Mouse (Mus musculus): Measurements from ENCODE around the gene Grk2.
"Not testable (repeated sequence)": the region's sequence is repeated elsewhere in the genome, so short reads cannot be mapped to it uniquely, and the experiment has no call there.

The Grk2 gene

DNA sequence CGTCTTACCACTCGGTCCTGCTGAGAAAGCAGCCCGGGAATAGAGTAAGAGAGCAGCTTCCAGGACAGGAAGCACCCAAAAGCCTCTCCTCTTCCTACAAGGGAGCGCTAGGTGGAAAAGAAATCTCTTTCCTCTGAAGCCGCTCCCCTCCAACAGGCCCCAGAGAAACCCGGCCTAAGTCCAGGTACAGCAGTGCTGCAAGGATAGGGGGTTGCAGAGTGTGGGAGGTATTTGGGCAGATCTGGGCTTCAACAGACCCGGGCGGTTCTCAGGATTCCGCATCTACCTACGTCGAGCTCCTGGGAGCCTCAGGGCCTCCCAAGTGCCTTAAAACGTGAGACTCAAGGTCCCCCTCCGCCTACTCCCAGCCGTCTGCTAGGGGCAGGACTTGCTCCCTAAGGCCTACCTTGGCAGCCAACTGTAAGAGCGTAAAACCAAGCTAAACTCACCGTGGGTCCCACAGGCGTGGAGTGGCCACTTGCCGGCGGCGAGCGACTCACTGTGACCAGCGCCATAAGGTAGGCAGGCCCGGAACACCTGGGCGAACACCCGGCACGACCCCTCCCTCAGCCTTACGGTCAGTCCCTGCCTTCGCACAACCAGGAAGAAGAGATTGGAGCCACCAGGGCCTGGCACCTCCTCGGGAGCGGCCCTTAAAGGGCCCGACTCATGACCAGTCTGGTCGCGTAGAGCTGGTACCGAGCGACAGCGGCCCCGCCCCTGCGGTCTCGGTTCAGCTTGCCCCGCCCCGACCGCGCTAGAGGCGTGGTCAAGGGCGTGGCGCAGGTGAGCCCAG, 37.3 kb downstream of the Grk2 start, which contains the start of gene Ssh3:
Gene Ssh3, minus strand, starts transcription at position 615 of the 796 bp plus-strand sequence.
- peak; percentile 84 for DNase-seq (ENCODE audit: low read depth)

DNA sequence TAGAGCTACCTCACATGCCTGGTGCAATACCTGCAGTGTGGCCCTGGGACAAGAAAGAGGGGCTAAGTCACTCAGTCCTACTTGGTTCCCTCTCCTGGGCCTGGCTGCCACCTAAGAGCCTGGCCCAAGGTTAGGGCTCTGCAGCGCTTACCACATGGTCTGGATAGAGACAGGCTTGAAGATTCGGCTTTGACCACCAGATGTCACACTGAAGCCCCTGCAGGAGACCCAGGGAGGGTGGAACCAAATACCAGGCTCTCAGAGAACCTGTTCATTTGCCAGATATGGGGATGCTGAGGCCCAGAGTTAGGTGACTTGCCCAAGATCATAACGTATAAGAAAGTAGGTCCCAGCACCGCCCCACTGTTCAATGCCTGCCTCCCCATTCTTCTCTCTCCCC, 40.1 kb downstream of the Grk2 start:
- peak; percentile 49 for DNase-seq (ENCODE audit: low read depth)

DNA sequence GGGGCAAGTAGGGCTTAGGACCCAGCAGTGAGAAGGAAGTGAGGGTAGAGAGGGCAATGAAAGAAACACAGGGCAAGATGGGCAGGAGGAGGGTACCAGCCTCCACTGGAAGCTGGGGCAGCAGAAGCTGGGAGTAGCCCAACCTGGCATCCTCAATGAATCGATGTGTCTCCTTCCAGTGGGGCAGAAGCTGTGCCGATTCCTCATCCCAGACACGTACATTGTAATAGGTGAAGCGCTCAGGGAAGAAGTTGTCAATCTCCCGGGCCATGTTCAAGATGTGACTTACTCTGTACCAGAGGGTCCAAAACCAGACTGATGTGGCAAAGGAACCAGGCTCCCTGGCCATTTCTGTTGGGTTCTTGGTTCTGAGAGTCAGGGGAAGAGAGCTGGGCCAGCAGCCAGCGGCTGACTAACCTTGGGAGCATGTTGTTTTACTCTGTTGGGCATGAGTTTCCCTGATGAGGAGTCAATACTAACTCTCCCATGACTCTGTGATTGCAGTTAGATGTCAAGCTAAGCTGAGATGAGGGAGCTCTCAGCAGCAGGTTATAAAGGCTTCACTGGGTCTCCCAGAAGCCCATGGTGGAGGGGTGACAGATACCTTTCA, 41.7 kb downstream of the Grk2 start:
- DNase-seq (ENCODE audit: low read depth) = no peak

GRCm38 (mm10) chr19:4263702-4264101, 42.3 kb downstream of the Grk2 start:
- no peak for DNase-seq (ENCODE audit: low read depth)

DNA sequence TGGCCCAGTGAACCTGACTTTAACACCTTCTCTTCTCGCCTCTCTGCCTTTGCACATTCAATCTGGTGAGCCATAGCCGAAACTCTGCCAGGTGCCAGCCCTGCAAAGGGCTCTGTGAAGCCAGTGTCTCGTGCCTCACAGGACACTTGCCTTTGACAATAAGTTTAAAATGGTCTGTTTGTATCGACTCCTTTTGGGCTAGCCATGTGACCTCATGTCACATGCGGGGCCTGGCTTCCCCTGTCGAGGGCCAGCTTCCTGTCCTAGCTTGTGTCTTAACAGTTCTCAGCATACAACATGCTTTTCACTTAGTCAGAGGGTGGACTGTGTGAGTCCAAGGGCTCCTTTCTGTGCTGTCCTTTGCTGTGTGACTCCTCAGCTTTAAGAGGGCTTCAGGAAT, 43.3 kb downstream of the Grk2 start:
- DNase-seq (ENCODE audit: low read depth) = no peak

GRCm38 (mm10) chr19:4261038-4261698, 44.9 kb downstream of the Grk2 start:
- peak; percentile 64 for DNase-seq (ENCODE audit: low read depth)

DNA sequence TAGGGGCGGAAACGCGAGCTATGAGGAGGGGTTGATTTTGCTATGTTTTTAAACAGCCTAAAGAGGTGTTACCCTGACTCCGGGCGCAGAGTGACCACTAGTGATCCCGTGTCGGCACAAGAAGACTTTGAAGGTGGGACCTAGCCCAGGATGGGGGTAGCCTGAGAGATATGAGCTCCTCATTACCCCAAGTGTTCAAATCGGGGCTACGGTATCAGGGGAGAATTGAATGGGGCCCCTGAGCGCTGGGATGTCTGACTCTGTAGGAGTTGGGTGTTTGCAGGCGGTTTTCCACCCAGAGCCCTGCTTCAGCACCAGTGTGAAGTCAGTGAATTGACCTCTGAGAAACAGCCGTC, 48.1 kb downstream of the Grk2 start:
- no peak for DNase-seq (ENCODE audit: low read depth)

- peak; percentile 95 for DNase-seq (ENCODE audit: low read depth)
Measured at GRCm38 (mm10) chr19:4257216-4257896, 48.7 kb downstream of the Grk2 start.

- peak; percentile 53 for DNase-seq (ENCODE audit: low read depth)
Measured at GRCm38 (mm10) chr19:4255583-4256162, 50.3 kb downstream of the Grk2 start.

- no peak for DNase-seq (ENCODE audit: low read depth)
Measured at GRCm38 (mm10) chr19:4254230-4254629, 51.8 kb downstream of the Grk2 start.

DNA sequence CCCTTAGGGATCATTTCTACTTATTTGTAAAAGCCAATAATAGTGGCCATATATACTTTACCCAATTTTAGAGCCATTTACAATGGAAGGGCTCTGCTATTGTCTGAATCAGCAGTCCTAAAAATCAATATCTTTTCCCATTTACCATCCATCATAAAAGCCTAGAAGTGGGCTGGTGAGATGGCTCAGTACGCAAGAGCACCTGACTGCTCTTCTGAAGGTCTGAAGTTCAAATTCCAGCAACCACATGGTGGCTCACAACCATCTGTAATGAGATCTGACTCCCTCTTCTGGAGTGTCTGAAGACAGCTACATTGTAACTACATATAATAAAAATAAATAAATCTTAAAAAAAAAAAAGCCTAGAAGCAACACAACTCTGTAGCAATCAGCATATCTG, 57.3 kb downstream of the Grk2 start:
- not testable (repeated sequence) for DNase-seq (ENCODE audit: low read depth)

DNA sequence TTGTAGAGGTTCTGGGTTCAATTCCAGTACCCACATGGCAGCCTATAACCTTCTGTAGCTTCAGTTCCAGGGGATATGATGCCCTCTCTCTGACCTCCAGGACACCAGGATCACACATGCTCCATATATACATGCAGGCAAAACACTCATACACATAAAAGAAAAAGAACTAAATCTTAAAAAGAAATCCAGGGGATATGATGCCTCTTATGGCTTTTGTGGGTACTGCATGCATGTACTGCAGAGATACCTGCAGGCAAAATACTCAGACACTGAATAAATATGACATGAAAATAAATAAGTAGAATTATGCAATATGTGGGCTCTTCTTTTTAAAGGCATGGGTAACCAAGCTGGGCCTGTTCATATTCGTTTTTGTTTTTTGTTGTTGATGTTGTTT, 59.0 kb downstream of the Grk2 start:
- peak; percentile 48 for DNase-seq (ENCODE audit: low read depth)

- DNase-seq (ENCODE audit: low read depth) = no peak
Measured at GRCm38 (mm10) chr19:4244775-4245174, 61.2 kb downstream of the Grk2 start.

GRCm38 (mm10) chr19:4242416-4242815, 63.6 kb downstream of the Grk2 start:
- DNase-seq (ENCODE audit: low read depth) = peak; percentile 46

GRCm38 (mm10) chr19:4240247-4240668, 65.8 kb downstream of the Grk2 start:
- DNase-seq (ENCODE audit: low read depth) = no peak

All from 416B (cell line).